Mouse (Mus musculus) neural tube, embryonic 14.5 days (tissue): ENCODE measurements around the gene Pgbd5. TPM values are rescaled to one million over a fixed set of nuclear protein-coding genes. Genes with fewer than 3 reads are reported as not detected.

Experiments
- ATAC-seq: fragments of 200-750 bp; cut with Nextera tagmentation; 2 replicates; pipeline ENCODE4 v1.8.0; 2017; ENCODE audit warnings: low read depth, mild to moderate bottlenecking, moderate TSS enrichment, moderate library complexity
- H3K27ac ChIP-seq: fragments of 300-500 bp; sonication (generic); 2 replicates; pipeline ENCODE4 v1.5.1; 2014; ENCODE audit warnings: low read depth, mild to moderate bottlenecking, control low read depth, low read length, moderate library complexity, mixed read lengths
- H3K27me3 ChIP-seq: fragments of 300-500 bp; sonication (generic); 2 replicates; pipeline ENCODE4 v1.6.1; 2014; ENCODE audit warnings: low read length; ENCODE audit not compliant: control insufficient read depth, insufficient read depth
- H3K36me3 ChIP-seq: fragments of 300-500 bp; sonication (generic); 2 replicates; pipeline ENCODE4 v1.6.1; 2014; ENCODE audit warnings: low read length, mixed read lengths; ENCODE audit not compliant: control insufficient read depth, insufficient read depth
- H3K4me1 ChIP-seq: fragments of 300-500 bp; sonication (generic); 2 replicates; pipeline ENCODE4 v1.6.1; 2014; ENCODE audit warnings: low read length; ENCODE audit not compliant: control insufficient read depth, insufficient read depth
- H3K4me2 ChIP-seq: fragments of 300-500 bp; sonication (generic); 2 replicates; pipeline ENCODE4 v1.6.1; 2014; ENCODE audit warnings: mild to moderate bottlenecking, low read depth, low read length, control low read depth
- H3K4me3 ChIP-seq: fragments of 300-500 bp; sonication (generic); 2 replicates; pipeline ENCODE4 v1.5.1; 2014; ENCODE audit warnings: low read depth, low read length, control low read depth, mixed read lengths
- H3K9ac ChIP-seq: fragments of 300-500 bp; sonication (generic); replicated peaks from 2 replicates; pipeline ENCODE4 v1.6.1; 2014; ENCODE audit warnings: low read depth, mild to moderate bottlenecking, control low read depth, low read length, mixed read lengths
- H3K9me3 ChIP-seq: fragments of 300-500 bp; sonication (generic); 2 replicates; pipeline ENCODE4 v1.6.1; 2016; ENCODE audit warnings: low read length; ENCODE audit not compliant: control insufficient read depth
- WGBS: fragments of 180-500 bp; shearing (Covaris S2); extraction: QIAGEN DNeasy Blood & Tissue Kit; methylation state at CpG from one replicate; pipeline ENCODE4 v1.1.7; 2014; 5-methylcytosine and 5-hydroxymethylcytosine counted together
- polyA plus RNA-seq: library from polyadenylated mRNA; unstranded; fragments of >200 nt; fragmentation: Nextera tagmentation; extraction: Ambion mirVana; gene quantifications from 2 replicates; pipeline ENCODE4 v1.2.1, GENCODE M21; 2014

The Pgbd5 gene
- polyA plus RNA-seq, 1 experiment from 2014 or later: 17.1 TPM

GRCm38 (mm10) chr8:124389495-124389894, 50.0 kb downstream of the Pgbd5 start:
- no peak overlapping the region for H3K9ac ChIP-seq
- no peak overlapping the region for H3K4me2 ChIP-seq
- no peak overlapping the region for H3K4me3 ChIP-seq
- 90% methylated on average over 11 of the region's 11 CpGs for WGBS
- no peak for ATAC-seq
- H3K27ac ChIP-seq: no peak overlapping the region
- peaks cover 3% of the 10 kb centered on the region; the same call in 1 of the 2 replicates for H3K4me1 ChIP-seq
- H3K36me3 ChIP-seq: no peaks in the 10 kb centered on the region
- H3K27me3 ChIP-seq: no peaks in the 10 kb centered on the region
- no peaks in the 10 kb centered on the region for H3K9me3 ChIP-seq

- Histone ChIP-seq H3K27ac (peak overlapping the region; percentile 52; the same call in 1 of the 2 replicates), H3K4me2 (no peak overlapping the region), H3K4me1 (peaks cover 8% of the 10 kb centered on the region), H3K27me3 (no peaks in the 10 kb centered on the region), H3K36me3 (0 out of 2 replicates have a peak, but pooled peaks cover 4% of the 10 kb centered on the region), H3K4me3 (no peak overlapping the region), H3K9me3 (no peaks in the 10 kb centered on the region), H3K9ac (no peak overlapping the region)
- peak; percentile 83; the same call in 1 of the 2 replicates for ATAC-seq
- 56% methylated on average over 23 of the region's 23 CpGs for WGBS
These were observed 53.1 kb downstream of the Pgbd5 start for GRCm38 (mm10) chr8:124386225-124386899.

- ATAC-seq: no peak
- H3K4me1 ChIP-seq: peaks cover 8% of the 10 kb centered on the region
- H3K9ac ChIP-seq: no peak overlapping the region
- 97% methylated on average over 19 of the region's 19 CpGs for WGBS
- H3K9me3 ChIP-seq: no peaks in the 10 kb centered on the region
- 0 out of 2 replicates have a peak, but pooled peaks cover 4% of the 10 kb centered on the region for H3K36me3 ChIP-seq
- no peak overlapping the region for H3K4me2 ChIP-seq
- no peak overlapping the region for H3K4me3 ChIP-seq
- H3K27me3 ChIP-seq: no peaks in the 10 kb centered on the region
- H3K27ac ChIP-seq: no peak overlapping the region
These were observed 55.1 kb downstream of the Pgbd5 start for GRCm38 (mm10) chr8:124384336-124384735.

- Histone ChIP-seq H3K27ac (peak overlapping the region; percentile 60; the same call in 1 of the 2 replicates), H3K27me3 (no peaks in the 10 kb centered on the region), H3K4me3 (no peak overlapping the region), H3K9me3 (no peaks in the 10 kb centered on the region), H3K4me2 (no peak overlapping the region), H3K9ac (no peak overlapping the region), H3K4me1 (peaks cover 8% of the 10 kb centered on the region), H3K36me3 (0 out of 2 replicates have a peak, but pooled peaks cover 7% of the 10 kb centered on the region)
- ATAC-seq: peak; percentile 36; the same call in 1 of the 2 replicates
- 41% methylated on average over 10 of the region's 10 CpGs for WGBS
These were observed 57.2 kb downstream of the Pgbd5 start for GRCm38 (mm10) chr8:124382235-124382634.

GRCm38 (mm10) chr8:124379289-124379688, 60.2 kb downstream of the Pgbd5 start:
- H3K27me3 ChIP-seq: no peaks in the 10 kb centered on the region
- no peak overlapping the region for H3K4me3 ChIP-seq
- ATAC-seq: no peak
- H3K4me1 ChIP-seq: peaks cover 5% of the 10 kb centered on the region
- H3K4me2 ChIP-seq: no peak overlapping the region
- H3K9ac ChIP-seq: no peak overlapping the region
- H3K36me3 ChIP-seq: 0 out of 2 replicates have a peak, but pooled peaks cover 7% of the 10 kb centered on the region
- H3K9me3 ChIP-seq: no peaks in the 10 kb centered on the region
- H3K27ac ChIP-seq: no peak overlapping the region
- WGBS: 62% methylated on average over 6 of the region's 6 CpGs

- Histone ChIP-seq H3K9ac (no peak overlapping the region), H3K4me2 (no peak overlapping the region), H3K4me3 (no peak overlapping the region), H3K9me3 (no peaks in the 10 kb centered on the region), H3K27ac (no peak overlapping the region), H3K4me1 (no peaks in the 10 kb centered on the region), H3K36me3 (0 out of 2 replicates have a peak, but pooled peaks cover 3% of the 10 kb centered on the region), H3K27me3 (no peaks in the 10 kb centered on the region)
- ATAC-seq: no peak
- 94% methylated on average over 12 of the region's 12 CpGs for WGBS
These were observed 63.1 kb downstream of the Pgbd5 start for GRCm38 (mm10) chr8:124376406-124376805.

- Histone ChIP-seq H3K9ac (no peak overlapping the region), H3K4me1 (no peaks in the 10 kb centered on the region), H3K9me3 (no peaks in the 10 kb centered on the region), H3K4me3 (no peak overlapping the region), H3K4me2 (no peak overlapping the region), H3K27ac (no peak overlapping the region), H3K27me3 (no peaks in the 10 kb centered on the region), H3K36me3 (0 out of 2 replicates have a peak, but pooled peaks cover 4% of the 10 kb centered on the region)
- 86% methylated on average over 9 of the region's 9 CpGs for WGBS
- no peak for ATAC-seq
These were observed 63.7 kb downstream of the Pgbd5 start for GRCm38 (mm10) chr8:124375727-124376126.

GRCm38 (mm10) chr8:124375168-124375567, 64.3 kb downstream of the Pgbd5 start:
- Histone ChIP-seq H3K4me1 (no peaks in the 10 kb centered on the region), H3K27me3 (no peaks in the 10 kb centered on the region), H3K4me2 (no peak overlapping the region), H3K36me3 (0 out of 2 replicates have a peak, but pooled peaks cover 7% of the 10 kb centered on the region), H3K27ac (no peak overlapping the region), H3K9me3 (no peaks in the 10 kb centered on the region), H3K4me3 (no peak overlapping the region), H3K9ac (no peak overlapping the region)
- no peak for ATAC-seq
- WGBS: 71% methylated on average over 6 of the region's 6 CpGs

GRCm38 (mm10) chr8:124373753-124374152, 65.7 kb downstream of the Pgbd5 start:
- Histone ChIP-seq H3K9ac (no peak overlapping the region), H3K27me3 (no peaks in the 10 kb centered on the region), H3K4me1 (no peaks in the 10 kb centered on the region), H3K36me3 (0 out of 2 replicates have a peak, but pooled peaks cover 7% of the 10 kb centered on the region), H3K4me3 (no peak overlapping the region), H3K27ac (no peak overlapping the region), H3K4me2 (no peak overlapping the region), H3K9me3 (no peaks in the 10 kb centered on the region)
- no peak for ATAC-seq
- 92% methylated on average over 5 of the region's 5 CpGs for WGBS
